Mouse (Mus musculus) liver, embryonic 12.5 days (tissue): ENCODE data around the gene Bzw1. TPM values are rescaled to one million over a fixed set of nuclear protein-coding genes. Genes with fewer than 3 reads are reported as not detected.

ENCODE experiments used
- ATAC-seq: fragments of 200-750 bp; cut with Nextera tagmentation; 2 replicates; pipeline ENCODE4 v1.8.0; 2017; ENCODE audit warnings: moderate number of reproducible peaks, mild to moderate bottlenecking, moderate library complexity
- H3K27ac ChIP-seq: fragments of 300-500 bp; sonication (generic); 2 replicates; pipeline ENCODE4 v1.5.1; 2016; ENCODE audit warnings: mild to moderate bottlenecking
- H3K27me3 ChIP-seq: fragments of 300-500 bp; sonication (generic); replicated peaks from 2 replicates; pipeline ENCODE4 v1.6.1; 2016; ENCODE audit warnings: mild to moderate bottlenecking, moderate library complexity
- H3K36me3 ChIP-seq: fragments of 300-500 bp; sonication (generic); 2 replicates; pipeline ENCODE4 v1.6.1; 2016; ENCODE audit warnings: mild to moderate bottlenecking, moderate library complexity
- H3K4me1 ChIP-seq: fragments of 300-500 bp; sonication (generic); 2 replicates; pipeline ENCODE4 v1.6.1; 2016
- H3K4me2 ChIP-seq: fragments of 300-500 bp; sonication (generic); 2 replicates; pipeline ENCODE4 v1.6.1; 2016; ENCODE audit warnings: mild to moderate bottlenecking, moderate library complexity
- H3K4me3 ChIP-seq: fragments of 300-500 bp; sonication (generic); 2 replicates; pipeline ENCODE4 v1.5.1; 2016; ENCODE audit warnings: mild to moderate bottlenecking, moderate library complexity
- H3K9ac ChIP-seq: fragments of 300-500 bp; sonication (generic); 2 replicates; pipeline ENCODE4 v1.6.1; 2016; ENCODE audit warnings: mild to moderate bottlenecking, moderate library complexity
- H3K9me3 ChIP-seq: fragments of 300-500 bp; sonication (generic); replicated peaks from 2 replicates; pipeline ENCODE4 v1.6.1; 2016; ENCODE audit warnings: mild to moderate bottlenecking, moderate library complexity
- WGBS: fragments of 180-500 bp; shearing (Covaris S2); methylation state at CpG from one replicate; pipeline ENCODE4 v1.1.7; 2016; ENCODE audit not compliant: insufficient replicate concordance; 5-methylcytosine and 5-hydroxymethylcytosine counted together
- polyA plus RNA-seq: library from polyadenylated mRNA; unstranded; fragments of >200 nt; fragmentation: Nextera tagmentation; extraction: Ambion mirVana; gene quantifications from 2 replicates; pipeline ENCODE4 v1.2.1, GENCODE M21; 2016

The Bzw1 gene
- polyA plus RNA-seq, 1 experiment from 2014 or later, result 229 TPM

GRCm38 (mm10) chr1:58424551-58424950 is 31.9 kb downstream of the Bzw1 start:
- peak overlapping the region; percentile 64 for H3K4me2 ChIP-seq
- ATAC-seq, result no peak
- WGBS, result 79% methylated on average over 3 of the region's 3 CpGs

GRCm38 (mm10) chr1:58444691-58445090 is 52.0 kb downstream of the Bzw1 start:
- no peak for ATAC-seq
- no peaks in the 10 kb centered on the region for H3K9me3 ChIP-seq
- H3K4me3 ChIP-seq, result peak overlapping the region; percentile 76
- WGBS, result 8% methylated on average over 10 of the region's 10 CpGs
- H3K27ac ChIP-seq, result peak overlapping the region; percentile 85
- peaks cover 50% of the 10 kb centered on the region for H3K36me3 ChIP-seq
- peak overlapping the region; percentile 80 for H3K9ac ChIP-seq
- H3K4me2 ChIP-seq, result peak overlapping the region; percentile 84
- peaks cover 42% of the 10 kb centered on the region for H3K4me1 ChIP-seq
- H3K27me3 ChIP-seq, result no peaks in the 10 kb centered on the region

More at GRCm38 (mm10) chr1:58424551-58424950, 31.9 kb downstream of the Bzw1 start:
- Histone ChIP-seq H3K36me3 (peaks cover 23% of the 10 kb centered on the region), H3K4me1 (peaks cover 34% of the 10 kb centered on the region), H3K27me3 (no peaks in the 10 kb centered on the region), H3K9me3 (no peaks in the 10 kb centered on the region), H3K9ac (no peak overlapping the region), H3K4me3 (peak overlapping the region; percentile 84), H3K27ac (peak overlapping the region; percentile 99; the same call in 1 of the 2 replicates)

- peak within 1 kb of the TSS; percentile 85 for H3K27ac ChIP-seq
- peak within 1 kb of the TSS; percentile 76 for H3K4me3 ChIP-seq
- H3K9ac ChIP-seq, result peak within 1 kb of the TSS; percentile 80
- H3K9me3 ChIP-seq, result no peaks in the 10 kb centered on the region
- ATAC-seq, result peak; percentile 90
- peak within 1 kb of the TSS; percentile 84 for H3K4me2 ChIP-seq
- peaks cover 46% of the 10 kb centered on the region for H3K36me3 ChIP-seq
- H3K4me1 ChIP-seq, result peaks cover 42% of the 10 kb centered on the region
- WGBS, result under 1% methylated on average over 33 of the region's 33 CpGs
- no peaks in the 10 kb centered on the region for H3K27me3 ChIP-seq
Observed at GRCm38 (mm10) chr1:58445143-58445722, 52.5 kb downstream of the Bzw1 start, which contains the start of the genes Nif3l1 and Ppil3. TSS of gene Nif3l1 (plus strand) at chr1:58445151. TSS of gene Ppil3 (minus strand) at chr1:58445486.

- 4% methylated on average over 11 of the region's 11 CpGs for WGBS
- peak overlapping the region; percentile 76 for H3K4me3 ChIP-seq
- H3K27ac ChIP-seq, result peak overlapping the region; percentile 85
- peaks cover 46% of the 10 kb centered on the region for H3K36me3 ChIP-seq
- H3K9ac ChIP-seq, result peak overlapping the region; percentile 80
- no peak for ATAC-seq
- peaks cover 42% of the 10 kb centered on the region for H3K4me1 ChIP-seq
- H3K4me2 ChIP-seq, result peak overlapping the region; percentile 84
- H3K27me3 ChIP-seq, result no peaks in the 10 kb centered on the region
- no peaks in the 10 kb centered on the region for H3K9me3 ChIP-seq
Observed at GRCm38 (mm10) chr1:58445861-58446260, 53.2 kb downstream of the Bzw1 start.

GRCm38 (mm10) chr1:58447766-58448165 is 55.1 kb downstream of the Bzw1 start:
- Histone ChIP-seq H3K4me3 (no peak overlapping the region), H3K36me3 (peaks cover 46% of the 10 kb centered on the region), H3K4me1 (peaks cover 42% of the 10 kb centered on the region), H3K4me2 (no peak overlapping the region), H3K27ac (no peak overlapping the region), H3K27me3 (no peaks in the 10 kb centered on the region), H3K9me3 (no peaks in the 10 kb centered on the region), H3K9ac (no peak overlapping the region)
- ATAC-seq, result no peak
- WGBS, result 84% methylated on average over 7 of the region's 7 CpGs

- peaks cover 52% of the 10 kb centered on the region for H3K36me3 ChIP-seq
- no peaks in the 10 kb centered on the region for H3K9me3 ChIP-seq
- ATAC-seq, result no peak
- WGBS, result 72% methylated on average over 7 of the region's 7 CpGs
- H3K27ac ChIP-seq, result no peak overlapping the region
- no peaks in the 10 kb centered on the region for H3K27me3 ChIP-seq
- H3K4me1 ChIP-seq, result peaks cover 42% of the 10 kb centered on the region
- H3K4me2 ChIP-seq, result no peak overlapping the region
- H3K4me3 ChIP-seq, result no peak overlapping the region
- H3K9ac ChIP-seq, result no peak overlapping the region
Observed at GRCm38 (mm10) chr1:58448396-58448795, 55.7 kb downstream of the Bzw1 start.

GRCm38 (mm10) chr1:58454316-58454715 is 61.6 kb downstream of the Bzw1 start:
- peaks cover 3% of the 10 kb centered on the region; the same call in 1 of the 2 replicates for H3K4me1 ChIP-seq
- no peak overlapping the region for H3K4me2 ChIP-seq
- no peaks in the 10 kb centered on the region for H3K9me3 ChIP-seq
- no peaks in the 10 kb centered on the region for H3K27me3 ChIP-seq
- H3K9ac ChIP-seq, result no peak overlapping the region
- no peak overlapping the region for H3K4me3 ChIP-seq
- WGBS, result 79% methylated on average over 6 of the region's 6 CpGs
- no peak overlapping the region for H3K27ac ChIP-seq
- H3K36me3 ChIP-seq, result peaks cover 91% of the 10 kb centered on the region
- no peak for ATAC-seq

Other genes starting within 250 kb of the Bzw1 start
- 0.82 and 0.85 TPM in 2 replicates for gene Aox4, start 182.5 kb upstream of the Bzw1 start, polyA plus RNA-seq
- gene Aox2, start 114.6 kb upstream of the Bzw1 start, polyA plus RNA-seq, result not detected in 2 replicates
- 96.2 and 96.4 TPM in 2 replicates for gene Clk1, start 31.2 kb downstream of the Bzw1 start, polyA plus RNA-seq
- 25.2 TPM in 2 replicates for gene Nif3l1, start 52.3 kb downstream of the Bzw1 start, polyA plus RNA-seq
- 34.0 and 39.9 TPM in 2 replicates for gene Ppil3, start 52.6 kb downstream of the Bzw1 start, polyA plus RNA-seq
- 55.9 and 62.2 TPM in 2 replicates for gene Orc2, start 112.2 kb downstream of the Bzw1 start, polyA plus RNA-seq
- 5.2 and 5.7 TPM in 2 replicates for gene Fam126b, start 193.4 kb downstream of the Bzw1 start, polyA plus RNA-seq
- gene Ndufb3, start 193.5 kb downstream of the Bzw1 start, polyA plus RNA-seq, result 128 and 143 TPM in 2 replicates